Mouse (Mus musculus): ENCODE data around the gene Pacs1. TPM values are rescaled to one million over a fixed set of nuclear protein-coding genes. Genes with fewer than 3 reads are reported as not detected.
"Not testable (repeated sequence)": the region's sequence is repeated elsewhere in the genome, so short reads cannot be mapped to it uniquely, and the experiment has no call there.

Pacs1 gene
- polyA plus RNA-seq, 1 experiment = 40.6 TPM

DNA sequence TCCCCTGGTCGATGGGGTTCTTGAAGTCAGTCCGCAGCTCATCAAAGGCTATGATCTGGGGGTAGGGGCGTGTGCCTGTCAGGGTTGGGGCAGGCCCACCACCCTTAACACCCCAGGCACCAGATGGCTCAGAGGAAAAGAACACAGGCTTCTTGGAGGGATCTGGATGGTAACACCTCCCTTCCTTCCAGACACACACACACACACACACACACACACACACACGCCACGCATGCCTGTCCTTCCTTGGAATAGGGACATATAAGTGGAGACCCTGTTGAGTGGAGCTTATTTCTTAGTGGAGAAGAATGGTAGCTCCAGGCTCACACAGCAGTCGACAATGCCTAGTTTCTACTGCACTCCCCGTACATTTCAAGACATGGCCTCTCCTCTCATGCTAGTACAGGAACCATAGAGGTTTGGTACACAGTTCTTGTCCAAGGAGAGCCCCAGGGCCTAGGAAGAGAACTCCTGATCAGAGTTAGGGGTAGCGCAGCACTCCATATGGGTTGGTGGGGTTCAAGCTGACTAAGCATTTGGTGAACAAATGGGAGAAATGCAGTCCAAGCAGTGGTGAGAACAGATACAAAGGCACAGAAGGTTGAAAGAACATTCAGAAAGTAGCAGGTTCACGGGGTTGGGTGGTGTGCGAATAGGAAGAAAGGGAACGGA is 178.0 kb downstream of the Pacs1 start:
- no peak for DNase-seq
- TF ChIP-seq POLR2A (IDR thresholded peaks at IDR 0.05; ENCODE audit: borderline replicate concordance, extremely low read depth, low read depth, low read length) (no peak), CTCF (IDR thresholded peaks at IDR 0.05; ENCODE audit: insufficient read depth, low read length) (no peak)
- no peak overlapping the region for H3K4me3 ChIP-seq (replicated peaks; ENCODE audit: extremely low read depth, low read depth, low read length)
- peaks cover 6% of the 10 kb centered on the region for H3K4me1 ChIP-seq (ENCODE audit: control insufficient read depth, insufficient read depth, low read length)
- 40% methylated on average over 11 of the region's 11 CpGs for WGBS

DNA sequence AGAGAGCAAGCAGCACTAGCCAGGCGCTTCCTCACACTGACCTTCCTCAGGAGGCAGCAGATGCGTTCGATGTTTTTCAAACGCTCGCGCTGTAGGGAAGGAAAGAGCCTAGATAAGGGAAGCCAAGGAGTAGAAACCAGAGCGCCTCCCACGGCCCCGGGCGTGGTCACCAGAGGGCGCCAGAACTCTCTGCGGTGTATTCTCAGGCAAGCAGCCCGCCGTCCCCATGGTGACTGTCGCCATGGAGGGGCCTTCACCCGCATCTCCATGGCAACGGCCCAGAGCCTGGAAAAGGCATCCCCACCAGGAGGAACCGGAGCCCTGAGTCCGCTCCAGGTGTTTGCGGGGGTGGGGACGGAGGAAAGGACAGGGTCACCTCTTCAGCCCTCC is 178.7 kb downstream of the Pacs1 start:
- Histone ChIP-seq H3K4me1 (ENCODE audit: control insufficient read depth, insufficient read depth, low read length) (peaks cover 6% of the 10 kb centered on the region), H3K4me3 (replicated peaks; ENCODE audit: extremely low read depth, low read depth, low read length) (no peak overlapping the region)
- peak; percentile 88 for DNase-seq
- TF ChIP-seq POLR2A (IDR thresholded peaks at IDR 0.05; ENCODE audit: borderline replicate concordance, extremely low read depth, low read depth, low read length) (peak; percentile 11; the same call in 1 of the 2 replicates), CTCF (IDR thresholded peaks at IDR 0.05; ENCODE audit: insufficient read depth, low read length) (peak; percentile 66)
- 2% methylated on average over 21 of the region's 21 CpGs for WGBS

GRCm38 (mm10) chr19:5093481-5094242 is 179.3 kb downstream of the Pacs1 start:
- H3K4me3 ChIP-seq (replicated peaks; ENCODE audit: extremely low read depth, low read depth, low read length) = no peak overlapping the region
- H3K4me1 ChIP-seq (ENCODE audit: control insufficient read depth, insufficient read depth, low read length) = peaks cover 9% of the 10 kb centered on the region
- 71% methylated on average over 12 of the region's 12 CpGs for WGBS
- TF ChIP-seq CTCF (IDR thresholded peaks at IDR 0.05; ENCODE audit: insufficient read depth, low read length) (no peak), POLR2A (IDR thresholded peaks at IDR 0.05; ENCODE audit: borderline replicate concordance, extremely low read depth, low read depth, low read length) (no peak)
- no peak for DNase-seq

- DNase-seq = no peak
- Histone ChIP-seq H3K4me3 (replicated peaks; ENCODE audit: extremely low read depth, low read depth, low read length) (no peak overlapping the region), H3K4me1 (ENCODE audit: control insufficient read depth, insufficient read depth, low read length) (peaks cover 6% of the 10 kb centered on the region)
- TF ChIP-seq CTCF (IDR thresholded peaks at IDR 0.05; ENCODE audit: insufficient read depth, low read length) = no peak
- TF ChIP-seq POLR2A (IDR thresholded peaks at IDR 0.05; ENCODE audit: borderline replicate concordance, extremely low read depth, low read depth, low read length) = no peak
- WGBS = 91% methylated on average over 10 of the region's 10 CpGs
These were observed 180.8 kb downstream of the Pacs1 start for GRCm38 (mm10) chr19:5092083-5092482.

- TF ChIP-seq CTCF (IDR thresholded peaks at IDR 0.05; ENCODE audit: insufficient read depth, low read length) (no peak), POLR2A (IDR thresholded peaks at IDR 0.05; ENCODE audit: borderline replicate concordance, extremely low read depth, low read depth, low read length) (no peak)
- DNase-seq = no peak
- WGBS = 90% methylated on average over 4 of the region's 4 CpGs
- H3K4me1 ChIP-seq (ENCODE audit: control insufficient read depth, insufficient read depth, low read length) = peaks cover 6% of the 10 kb centered on the region
- H3K4me3 ChIP-seq (replicated peaks; ENCODE audit: extremely low read depth, low read depth, low read length) = no peak overlapping the region
These were observed 183.6 kb downstream of the Pacs1 start for GRCm38 (mm10) chr19:5089324-5089723.

GRCm38 (mm10) chr19:5087884-5088728 is 184.8 kb downstream of the Pacs1 start, which contains the start of gene Yif1a:
Gene Yif1a (plus strand): TSS chr19:5088538.
- WGBS = under 1% methylated on average over 58 of the region's 58 CpGs
- Histone ChIP-seq H3K4me1 (ENCODE audit: control insufficient read depth, insufficient read depth, low read length) (peaks cover 5% of the 10 kb centered on the region), H3K4me3 (replicated peaks; ENCODE audit: extremely low read depth, low read depth, low read length) (peak within 1 kb of the TSS; percentile 99)
- TF ChIP-seq POLR2A (IDR thresholded peaks at IDR 0.05; ENCODE audit: borderline replicate concordance, extremely low read depth, low read depth, low read length) = peak; percentile 95
- peak; percentile 55 for TF ChIP-seq CTCF (IDR thresholded peaks at IDR 0.05; ENCODE audit: insufficient read depth, low read length)
- DNase-seq = peak; percentile 92

DNA sequence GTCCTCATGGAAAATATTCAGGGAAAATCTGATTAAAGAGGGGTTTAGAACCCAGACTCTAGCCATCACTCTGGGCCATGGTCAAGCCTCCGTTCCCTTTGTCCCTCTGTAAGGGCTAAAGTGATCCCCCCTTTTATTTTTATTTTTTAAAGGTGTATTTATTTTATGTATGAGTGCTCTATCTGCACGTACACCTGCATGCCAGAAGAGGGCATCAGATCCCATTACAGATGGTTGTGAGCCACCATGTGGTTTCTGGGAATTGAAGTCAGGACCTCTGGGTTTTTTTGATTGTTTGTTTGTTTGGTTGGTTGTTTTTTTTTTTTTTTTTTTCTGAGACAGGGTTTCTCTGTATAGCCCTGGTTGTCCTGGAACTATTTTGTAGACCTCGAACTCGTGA is 186.4 kb downstream of the Pacs1 start:
- H3K4me3 ChIP-seq (replicated peaks; ENCODE audit: extremely low read depth, low read depth, low read length); DNase-seq; H3K4me1 ChIP-seq (ENCODE audit: control insufficient read depth, insufficient read depth, low read length): not testable (repeated sequence)
- 51% methylated on average over 4 of the region's 4 CpGs for WGBS

DNA sequence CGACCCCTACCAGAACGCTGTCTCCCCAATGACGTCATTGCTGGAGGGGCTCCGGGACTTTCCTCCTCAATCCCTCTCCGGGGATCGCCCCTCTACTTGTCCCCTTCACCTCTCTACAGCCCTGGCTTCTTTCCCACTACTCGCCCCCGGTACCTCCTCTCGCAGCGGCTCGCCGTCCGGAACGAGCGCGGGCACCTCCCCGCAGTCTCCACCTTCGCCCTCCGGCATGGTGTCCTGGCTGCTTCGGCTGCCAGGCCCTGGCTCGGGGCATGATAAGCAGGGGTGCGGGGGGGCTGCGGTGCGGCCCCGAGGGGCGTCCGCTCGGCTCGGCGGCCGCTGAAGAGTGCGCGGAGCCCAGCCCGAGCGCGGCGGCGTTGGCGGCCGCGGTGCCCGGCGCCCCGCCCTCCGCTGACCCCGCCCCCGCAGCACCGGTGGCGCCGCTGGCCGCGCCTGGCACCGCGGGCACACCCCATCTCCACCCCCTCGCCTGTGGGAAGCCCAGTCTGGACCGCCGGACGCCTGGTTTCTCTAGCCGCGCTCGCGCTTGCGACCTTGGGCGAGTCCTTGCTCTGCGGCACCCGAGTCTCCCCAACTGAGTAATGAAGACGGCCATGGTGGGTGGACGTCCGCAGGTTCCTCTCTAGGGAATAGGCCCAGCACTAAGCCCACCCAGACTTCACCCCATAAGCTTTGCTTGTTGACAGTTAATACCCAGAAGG is 187.6 kb downstream of the Pacs1 start, which contains the start of gene Tmem151a:
Gene Tmem151a (minus strand): TSS at position 387 of the 719 bp plus-strand sequence.
- Histone ChIP-seq H3K4me1 (ENCODE audit: control insufficient read depth, insufficient read depth, low read length) (peaks cover 5% of the 10 kb centered on the region), H3K4me3 (replicated peaks; ENCODE audit: extremely low read depth, low read depth, low read length) (peak within 1 kb of the TSS; percentile 52)
- peak; percentile 49 for DNase-seq
- under 1% methylated on average over 68 of the region's 69 CpGs for WGBS
- TF ChIP-seq CTCF (IDR thresholded peaks at IDR 0.05; ENCODE audit: insufficient read depth, low read length) (no peak), POLR2A (IDR thresholded peaks at IDR 0.05; ENCODE audit: borderline replicate concordance, extremely low read depth, low read depth, low read length) (no peak)

DNA sequence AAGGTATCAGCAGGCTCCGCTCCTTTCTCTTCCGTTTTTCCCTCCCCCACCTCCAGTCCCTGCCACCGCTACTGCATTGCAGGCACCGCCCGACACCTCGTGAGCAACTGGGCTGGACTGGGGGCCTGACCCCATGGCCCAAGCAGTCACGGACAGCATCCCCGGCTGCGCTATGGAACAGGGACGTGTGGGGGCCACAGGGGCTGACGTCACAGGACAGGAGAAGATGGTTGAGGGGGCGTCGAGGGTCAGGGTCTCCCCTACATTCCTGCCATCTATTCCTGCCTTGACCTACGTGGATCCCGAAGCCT is 188.1 kb downstream of the Pacs1 start:
- 4% methylated on average over 15 of the region's 15 CpGs for WGBS
- Histone ChIP-seq H3K4me3 (replicated peaks; ENCODE audit: extremely low read depth, low read depth, low read length) (peak overlapping the region; percentile 52), H3K4me1 (ENCODE audit: control insufficient read depth, insufficient read depth, low read length) (peaks cover 5% of the 10 kb centered on the region)
- TF ChIP-seq POLR2A (IDR thresholded peaks at IDR 0.05; ENCODE audit: borderline replicate concordance, extremely low read depth, low read depth, low read length) (no peak), CTCF (IDR thresholded peaks at IDR 0.05; ENCODE audit: insufficient read depth, low read length) (no peak)
- DNase-seq = no peak
